Mouse (Mus musculus) E14TG2a.4 (cell line): ENCODE data around the gene Pqlc2.

Source experiments
- H3K27me3 ChIP-seq: 2 replicates; pipeline ENCODE4 v1.6.1; 2014; ENCODE audit warnings: low read length, control low read depth; ENCODE audit not compliant: insufficient read depth
- H3K36me3 ChIP-seq: 2 replicates; pipeline ENCODE4 v1.6.1; 2014; ENCODE audit warnings: low read length, control low read depth; ENCODE audit not compliant: insufficient read depth
- H3K4me1 ChIP-seq: replicated peaks from 2 replicates; pipeline ENCODE4 v1.6.1; 2014; ENCODE audit warnings: low read depth, low read length, control low read depth
- H3K4me3 ChIP-seq: replicated peaks from 2 replicates; pipeline ENCODE4 v1.5.1; 2014; ENCODE audit warnings: mild to moderate bottlenecking, low read length
- H3K9me3 ChIP-seq: 2 replicates; pipeline ENCODE4 v1.6.1; 2014; ENCODE audit warnings: low read length, control low read depth
- CTCF ChIP-seq: conservative IDR thresholded peaks from 2 replicates; pipeline ENCODE4 v1.5.1; 2014; ENCODE audit warnings: low read length
- NANOG ChIP-seq: IDR thresholded peaks from 2 replicates; pipeline ENCODE4 v1.6.1; 2014; ENCODE audit warnings: borderline replicate concordance, low read length, mixed read lengths
- POU5F1 ChIP-seq: IDR thresholded peaks from 2 replicates; pipeline ENCODE4 v1.6.1; 2014; ENCODE audit warnings: low read length, borderline replicate concordance

Gene Pqlc2

DNA sequence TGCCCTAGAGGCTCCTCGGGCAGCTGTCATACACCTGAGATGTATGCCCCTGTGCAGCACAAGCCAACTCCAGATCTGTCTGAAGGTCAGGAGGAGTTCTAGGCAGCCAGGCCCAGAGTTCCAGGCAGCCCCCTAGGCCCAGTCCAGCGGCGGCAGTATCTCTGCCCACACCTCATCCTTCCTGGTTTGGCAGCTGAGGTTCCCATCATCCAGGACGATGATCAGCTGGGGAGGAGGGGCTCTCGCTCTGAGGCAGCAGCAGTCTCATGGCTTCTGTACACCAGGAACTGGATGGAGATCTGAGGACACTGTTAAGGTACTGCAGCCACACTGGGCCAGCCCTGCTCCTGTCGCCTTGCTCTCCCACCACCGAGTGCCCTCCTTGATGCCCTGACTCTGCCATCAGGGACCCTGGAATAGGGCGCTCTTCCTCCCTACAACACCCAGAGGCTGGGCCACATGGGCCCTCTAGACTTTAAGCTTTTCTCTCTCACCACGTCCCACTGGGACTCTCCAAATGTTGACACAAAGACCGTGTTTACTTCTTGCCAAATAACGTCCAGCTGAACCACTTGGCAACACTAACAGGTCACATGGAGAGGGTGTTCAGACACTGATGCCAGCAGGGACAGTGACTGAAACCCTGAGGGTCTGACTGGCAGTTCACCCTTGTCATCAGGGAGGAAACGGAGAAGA, 11.7 kb downstream of the Pqlc2 start:
- H3K4me1 ChIP-seq, result peaks cover 32% of the 10 kb centered on the region
- peaks cover 47% of the 10 kb centered on the region for H3K36me3 ChIP-seq
- no peaks in the 10 kb centered on the region for H3K27me3 ChIP-seq
- H3K4me3 ChIP-seq, result no peak overlapping the region
- H3K9me3 ChIP-seq, result no peaks in the 10 kb centered on the region
- TF ChIP-seq NANOG (no peak), CTCF (no peak), POU5F1 (no peak)

- Histone ChIP-seq H3K36me3 (peaks cover 49% of the 10 kb centered on the region), H3K9me3 (no peaks in the 10 kb centered on the region), H3K4me1 (peaks cover 22% of the 10 kb centered on the region), H3K27me3 (no peaks in the 10 kb centered on the region), H3K4me3 (no peak overlapping the region)
- no peak for TF ChIP-seq CTCF
- no peak for TF ChIP-seq POU5F1
- no peak for TF ChIP-seq NANOG
These were observed 12.9 kb downstream of the Pqlc2 start for GRCm38 (mm10) chr4:139297566-139297965.

DNA sequence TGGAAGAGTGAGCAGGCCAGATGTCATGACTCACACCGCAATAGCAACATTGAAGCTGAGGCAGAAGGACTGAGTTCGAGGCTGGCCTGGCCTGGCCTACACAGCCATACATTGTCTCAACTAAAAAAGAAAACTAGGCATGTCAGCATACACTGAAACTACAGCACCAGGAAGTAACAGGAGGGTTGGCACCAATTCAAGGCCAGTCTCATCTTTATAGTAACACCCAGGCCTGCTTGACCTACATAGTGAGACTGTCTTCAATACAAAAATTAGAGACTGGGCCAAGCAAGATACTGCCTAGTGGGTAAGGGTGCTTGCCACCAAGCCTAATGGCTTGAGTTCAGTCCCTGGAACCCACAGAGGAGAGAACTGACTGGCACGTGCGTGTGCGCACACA, 18.5 kb downstream of the Pqlc2 start:
- Histone ChIP-seq H3K36me3 (peaks cover 57% of the 10 kb centered on the region), H3K4me1 (peaks cover 43% of the 10 kb centered on the region), H3K27me3 (no peaks in the 10 kb centered on the region), H3K4me3 (no peak overlapping the region), H3K9me3 (no peaks in the 10 kb centered on the region)
- TF ChIP-seq NANOG (no peak), POU5F1 (no peak), CTCF (no peak)

- H3K27me3 ChIP-seq, result no peaks in the 10 kb centered on the region
- H3K4me3 ChIP-seq, result no peak overlapping the region
- H3K36me3 ChIP-seq, result peaks cover 66% of the 10 kb centered on the region
- peaks cover 53% of the 10 kb centered on the region for H3K4me1 ChIP-seq
- no peaks in the 10 kb centered on the region for H3K9me3 ChIP-seq
- TF ChIP-seq POU5F1, result no peak
- TF ChIP-seq CTCF, result no peak
- TF ChIP-seq NANOG, result no peak
These were observed 19.4 kb downstream of the Pqlc2 start for GRCm38 (mm10) chr4:139291099-139291498.

- no peaks in the 10 kb centered on the region for H3K9me3 ChIP-seq
- TF ChIP-seq POU5F1 (no peak), CTCF (peak; percentile 78), NANOG (no peak)
- no peaks in the 10 kb centered on the region for H3K27me3 ChIP-seq
- peaks cover 56% of the 10 kb centered on the region for H3K4me1 ChIP-seq
- peaks cover 86% of the 10 kb centered on the region for H3K36me3 ChIP-seq
- no peak overlapping the region for H3K4me3 ChIP-seq
These were observed 21.5 kb downstream of the Pqlc2 start for GRCm38 (mm10) chr4:139289017-139289416.

DNA sequence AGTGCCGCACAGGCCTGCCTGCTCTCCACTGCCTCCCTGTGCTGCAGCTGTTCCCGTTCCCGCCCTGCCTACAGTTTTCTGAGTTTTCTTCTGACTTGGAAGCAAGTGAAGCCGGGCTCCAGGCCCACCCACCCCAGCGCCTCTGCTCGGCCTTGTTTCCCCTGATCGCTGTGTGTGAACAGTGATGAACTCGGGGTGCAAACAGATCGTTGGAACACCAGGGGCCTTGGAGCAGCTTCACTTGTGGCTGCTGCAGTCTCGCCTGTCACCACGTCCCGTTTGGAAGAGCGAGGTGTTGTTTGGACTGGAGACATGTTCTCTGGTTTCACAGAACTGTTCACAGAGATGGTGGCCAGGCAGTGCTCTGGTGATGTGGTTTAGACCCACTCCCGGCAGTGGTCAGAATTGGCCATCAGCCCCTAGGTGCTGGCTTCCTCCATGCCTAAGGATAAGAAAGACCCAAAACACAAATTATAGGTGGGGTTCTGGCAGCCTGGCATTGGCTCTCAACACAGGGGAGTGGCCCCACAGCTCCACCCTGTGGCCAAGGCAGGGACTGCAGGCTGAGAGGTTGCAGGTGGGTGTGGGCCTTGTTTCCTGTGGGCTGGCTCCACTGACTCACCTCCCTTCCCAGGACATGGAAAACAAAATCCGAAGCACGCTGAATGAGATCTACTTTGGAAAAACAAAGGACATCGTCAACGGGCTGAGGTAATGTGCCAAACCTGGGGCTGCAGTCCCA, 23.2 kb downstream of the Pqlc2 start:
- Histone ChIP-seq H3K4me1 (peaks cover 60% of the 10 kb centered on the region), H3K36me3 (peaks cover 98% of the 10 kb centered on the region), H3K9me3 (no peaks in the 10 kb centered on the region), H3K4me3 (no peak overlapping the region), H3K27me3 (no peaks in the 10 kb centered on the region)
- TF ChIP-seq NANOG (no peak), CTCF (peak; percentile 95)

DNA sequence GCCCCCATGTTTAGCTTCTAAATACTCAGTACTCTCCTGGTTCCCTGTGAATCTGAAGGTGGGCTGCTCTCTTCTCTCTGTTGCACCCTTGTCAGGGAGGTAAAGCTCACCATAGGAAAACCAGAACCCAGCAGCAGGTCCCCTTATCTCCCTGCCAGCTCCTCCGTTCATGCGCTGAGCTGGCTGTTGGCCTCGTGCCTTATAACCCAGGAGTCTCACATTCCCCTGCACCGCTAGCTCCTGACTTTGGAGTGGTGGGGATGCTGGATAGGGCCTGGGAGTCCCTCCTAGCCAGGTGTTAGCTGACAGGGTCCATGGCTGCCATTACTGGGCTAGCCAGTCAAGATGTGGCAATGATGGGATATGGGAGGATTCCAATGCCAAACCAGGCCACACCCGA, 24.3 kb downstream of the Pqlc2 start:
- no peaks in the 10 kb centered on the region for H3K27me3 ChIP-seq
- peaks cover 58% of the 10 kb centered on the region for H3K4me1 ChIP-seq
- no peaks in the 10 kb centered on the region for H3K9me3 ChIP-seq
- H3K4me3 ChIP-seq, result no peak overlapping the region
- TF ChIP-seq POU5F1 (no peak), CTCF (no peak), NANOG (no peak)
- H3K36me3 ChIP-seq, result peaks cover 99% of the 10 kb centered on the region

- Histone ChIP-seq H3K9me3 (no peaks in the 10 kb centered on the region), H3K27me3 (no peaks in the 10 kb centered on the region), H3K4me3 (no peak overlapping the region), H3K4me1 (peaks cover 47% of the 10 kb centered on the region), H3K36me3 (peaks cover 99% of the 10 kb centered on the region)
- TF ChIP-seq CTCF (no peak), POU5F1 (no peak), NANOG (no peak)
These were observed 25.6 kb downstream of the Pqlc2 start for GRCm38 (mm10) chr4:139284877-139285276.

DNA sequence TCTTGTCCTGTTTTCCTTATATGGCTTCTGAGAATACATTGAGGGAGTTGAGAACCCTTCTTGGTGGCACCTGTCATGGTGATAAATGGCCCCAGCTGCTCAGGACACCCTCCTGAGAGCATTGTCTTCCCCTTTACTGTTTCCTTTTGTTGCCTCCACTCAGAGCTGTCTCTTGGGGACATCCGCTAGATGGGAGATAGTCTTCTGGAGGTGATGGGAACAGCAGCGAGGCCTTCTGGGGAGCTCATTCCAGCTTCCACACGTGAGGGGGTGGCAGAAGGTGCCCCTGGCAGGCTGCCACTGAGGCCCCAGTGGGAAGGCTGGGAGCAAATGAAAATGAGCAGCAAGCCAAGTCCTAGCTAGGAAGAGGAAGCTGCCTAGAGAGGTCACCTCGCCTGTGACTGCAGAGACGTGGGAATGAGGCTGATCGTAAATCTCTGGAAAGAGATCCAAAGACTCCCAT, 27.5 kb downstream of the Pqlc2 start:
- H3K27me3 ChIP-seq, result no peaks in the 10 kb centered on the region
- H3K4me3 ChIP-seq, result no peak overlapping the region
- peaks cover 98% of the 10 kb centered on the region for H3K36me3 ChIP-seq
- no peak for TF ChIP-seq NANOG
- TF ChIP-seq POU5F1, result no peak
- no peak for TF ChIP-seq CTCF
- no peaks in the 10 kb centered on the region for H3K9me3 ChIP-seq
- peaks cover 33% of the 10 kb centered on the region for H3K4me1 ChIP-seq
